Mouse (Mus musculus): ENCODE measurements around the gene Rrp8.

The Rrp8 gene

GRCm38 (mm10) chr7:105736911-105737521 is at the start of gene Rrp8:
Gene Rrp8, minus strand, starts transcription at chr7:105737385.
- DNase-seq (ENCODE audit: low read depth, low spot score): peak; percentile 30

GRCm38 (mm10) chr7:105786506-105787284 is 49.5 kb upstream of the Rrp8 start:
- no peak for DNase-seq (ENCODE audit: low read depth, low spot score)

DNA sequence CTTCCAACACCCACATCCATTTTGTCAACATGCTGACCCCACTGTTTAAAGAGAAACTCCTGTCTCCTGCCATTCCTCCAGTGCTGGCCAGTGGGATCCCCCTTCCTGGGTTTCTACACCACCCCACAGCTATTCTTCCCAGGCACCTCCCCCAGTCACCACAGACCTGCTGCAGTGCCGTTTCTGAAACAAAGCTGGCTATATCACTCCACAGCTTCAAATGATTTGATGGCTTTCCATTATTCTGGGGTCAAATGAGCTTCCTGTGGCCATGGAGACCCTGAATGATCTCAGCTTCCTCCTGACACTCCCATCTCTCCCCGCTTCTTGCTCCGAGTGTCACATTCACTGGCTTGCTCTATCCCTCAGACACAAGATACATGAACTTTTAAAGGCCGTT is 47.4 kb upstream of the Rrp8 start:
- no peak for DNase-seq (ENCODE audit: low read depth, low spot score)

GRCm38 (mm10) chr7:105783861-105784260 is 46.7 kb upstream of the Rrp8 start:
- no peak for DNase-seq (ENCODE audit: low read depth, low spot score)

DNA sequence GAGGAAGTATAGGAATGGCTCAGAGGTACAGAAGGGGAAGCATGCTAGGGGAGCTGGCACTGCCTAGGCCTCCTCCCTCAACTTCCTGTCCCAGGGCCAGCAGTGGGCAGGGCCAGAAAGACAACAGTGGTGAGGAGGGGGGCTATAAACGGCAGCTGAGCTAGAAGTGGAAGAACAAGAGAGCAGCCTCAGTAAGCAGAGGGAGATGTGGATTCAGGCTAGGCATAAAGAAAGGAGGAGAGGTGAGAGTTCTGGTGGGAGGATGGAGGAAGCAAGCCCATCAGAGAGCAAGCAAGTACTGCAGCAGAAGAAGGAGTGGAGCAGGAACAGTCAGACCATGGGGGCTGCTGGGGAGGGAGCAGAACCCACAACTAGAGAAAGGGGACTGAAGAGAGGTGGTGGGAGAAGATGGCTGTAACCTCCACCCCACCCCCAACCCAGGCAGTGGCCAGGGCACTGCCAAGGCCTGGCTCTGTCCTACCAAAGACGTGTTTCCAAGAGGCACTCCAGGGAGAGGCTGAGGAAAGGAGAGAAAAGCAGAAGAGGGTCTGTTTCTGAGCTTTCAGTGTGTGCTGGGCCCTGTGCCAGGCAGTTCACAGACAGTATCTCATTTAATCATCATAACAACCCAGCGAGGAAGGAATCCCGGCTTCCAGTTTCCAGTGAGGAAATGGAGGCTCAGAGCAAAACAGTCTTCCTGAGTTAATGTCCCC is 41.5 kb upstream of the Rrp8 start:
- DNase-seq (ENCODE audit: low read depth, low spot score): no peak

DNA sequence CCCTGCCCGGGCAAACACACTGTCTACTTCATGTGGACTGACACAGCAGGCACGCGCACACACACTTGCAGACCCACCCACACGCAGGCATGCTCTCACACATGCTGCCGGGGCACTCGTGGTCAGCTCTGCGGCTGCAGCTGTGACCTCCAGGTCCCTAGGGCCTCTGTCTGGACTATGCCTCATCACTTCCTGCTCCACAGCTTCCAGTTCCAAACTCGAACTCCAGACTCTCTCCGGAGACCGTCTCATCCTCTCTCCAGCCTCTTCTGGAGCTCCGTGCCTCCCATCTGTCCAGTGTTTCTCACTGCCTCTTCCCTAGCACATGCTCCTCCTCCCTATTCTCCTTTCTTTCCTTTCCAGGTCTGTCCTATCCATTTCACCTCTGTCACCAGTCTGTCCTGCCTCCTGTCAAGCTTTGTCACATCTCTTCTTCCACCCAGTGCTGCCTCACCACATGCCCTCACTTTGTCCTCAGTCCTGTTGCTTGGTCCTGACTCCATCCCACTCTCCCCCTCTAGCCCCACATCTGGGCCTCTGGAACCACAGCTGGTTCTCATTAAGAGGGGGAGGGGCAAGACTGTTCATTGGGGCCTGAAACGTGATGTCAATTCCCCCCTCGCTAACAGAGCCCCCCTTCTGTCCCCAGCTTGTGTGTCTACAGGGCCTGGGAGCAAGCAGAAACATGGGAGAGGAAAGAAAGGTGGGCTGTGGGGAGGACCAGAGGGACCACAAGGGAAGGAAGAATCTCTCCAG is 40.8 kb upstream of the Rrp8 start:
- no peak for DNase-seq (ENCODE audit: low read depth, low spot score)

DNA sequence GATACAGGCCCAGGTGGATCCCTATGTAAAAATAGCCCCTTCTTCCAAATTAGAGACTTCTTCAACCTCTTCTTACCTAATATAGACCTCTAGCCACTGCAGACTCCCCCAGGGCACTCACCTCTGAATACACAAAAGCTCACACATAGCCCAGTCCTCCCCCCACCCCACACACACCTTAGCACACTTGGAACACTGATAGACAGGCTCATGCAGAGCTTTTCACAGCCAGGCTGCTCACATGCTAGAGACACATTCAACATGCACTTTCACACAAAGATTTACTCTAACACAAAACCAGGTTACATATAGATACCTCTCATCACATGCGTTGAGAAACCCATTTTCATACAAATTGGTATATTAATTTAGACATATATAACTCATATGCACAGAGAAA is 40.1 kb upstream of the Rrp8 start:
- DNase-seq (ENCODE audit: low read depth, low spot score): no peak

GRCm38 (mm10) chr7:105776026-105776425 is 38.8 kb upstream of the Rrp8 start:
- no peak for DNase-seq (ENCODE audit: low read depth, low spot score)

GRCm38 (mm10) chr7:105774661-105775060 is 37.5 kb upstream of the Rrp8 start:
- DNase-seq (ENCODE audit: low read depth, low spot score): no peak

GRCm38 (mm10) chr7:105773041-105773440 is 35.9 kb upstream of the Rrp8 start:
- DNase-seq (ENCODE audit: low read depth, low spot score): no peak

DNA sequence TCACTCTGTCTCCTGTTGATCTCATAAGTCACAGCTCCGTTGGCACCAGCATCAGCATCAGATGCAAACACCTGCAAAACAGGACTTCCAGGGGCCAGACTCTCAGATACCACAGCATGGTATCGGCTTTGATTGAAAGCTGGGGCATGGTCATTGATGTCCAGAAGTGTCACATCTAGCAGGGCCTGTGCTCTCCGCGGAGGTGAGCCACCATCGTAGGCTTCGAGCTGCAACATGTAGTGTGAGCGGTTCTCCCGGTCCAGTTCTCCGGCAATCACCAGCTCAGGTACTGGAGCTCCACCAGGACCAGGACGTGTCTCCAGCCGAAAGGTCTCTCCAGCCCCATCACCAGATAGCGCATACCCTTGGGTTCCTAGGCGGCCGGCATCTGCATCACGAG is 35.1 kb upstream of the Rrp8 start:
- DNase-seq (ENCODE audit: low read depth, low spot score): no peak

GRCm38 (mm10) chr7:105769959-105770358 is 32.8 kb upstream of the Rrp8 start:
- no peak for DNase-seq (ENCODE audit: low read depth, low spot score)

- no peak for DNase-seq (ENCODE audit: low read depth, low spot score)
These were observed 30.6 kb upstream of the Rrp8 start for GRCm38 (mm10) chr7:105767729-105768165.

DNA sequence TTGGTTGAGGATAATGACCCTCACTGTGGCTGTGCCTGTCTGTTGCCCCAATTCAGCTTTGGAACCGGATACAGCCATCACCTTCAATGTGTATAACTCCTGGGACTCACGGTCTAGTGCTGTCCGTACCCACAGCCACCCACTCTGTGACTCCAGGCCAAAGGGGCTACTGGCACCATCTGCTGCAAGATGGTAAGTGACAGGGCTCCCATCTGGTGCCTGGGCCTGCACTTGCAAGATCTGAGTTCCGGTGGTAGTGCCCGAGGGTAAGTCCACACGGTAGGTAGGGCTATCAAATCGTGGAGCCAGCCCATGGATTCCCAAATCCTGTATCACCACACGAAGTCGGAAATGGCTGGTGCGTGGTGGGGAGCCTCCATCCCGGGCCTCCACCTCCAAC is 27.1 kb upstream of the Rrp8 start:
- DNase-seq (ENCODE audit: low read depth, low spot score): no peak

- DNase-seq (ENCODE audit: low read depth, low spot score): peak; percentile 48
These were observed 25.5 kb upstream of the Rrp8 start for GRCm38 (mm10) chr7:105762517-105763270.

DNA sequence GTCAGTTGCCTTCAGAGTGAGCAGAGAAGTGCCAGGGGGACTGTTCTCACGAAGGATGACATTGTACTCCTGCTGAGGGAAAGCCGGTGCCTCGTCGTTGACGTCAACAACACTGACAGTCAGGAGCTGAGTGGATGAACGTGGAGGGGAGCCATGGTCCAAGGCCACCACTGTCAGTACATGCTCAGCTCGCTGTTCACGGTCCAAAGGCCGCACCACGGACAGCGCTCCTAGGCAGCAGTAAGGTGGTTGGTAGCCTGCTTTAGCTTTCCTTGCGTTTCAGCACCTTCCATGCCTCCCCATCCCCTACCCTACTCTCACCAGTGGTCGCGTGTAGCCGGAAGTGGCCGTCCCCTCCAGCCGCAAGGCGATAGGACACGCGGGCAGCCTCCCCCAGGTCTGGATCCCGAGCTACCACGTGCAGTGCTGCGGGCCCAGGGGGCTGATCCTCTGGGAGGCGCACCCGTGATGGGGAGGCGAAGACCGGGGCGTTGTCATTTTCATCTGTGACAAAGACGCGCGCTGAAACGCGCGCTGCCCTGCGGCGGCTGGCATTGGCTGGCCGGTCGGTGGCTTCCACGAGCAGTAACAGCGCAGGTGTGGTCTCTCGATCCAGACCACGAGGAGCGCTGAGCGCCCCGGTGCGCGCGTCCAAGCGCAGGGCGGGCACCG is 24.8 kb upstream of the Rrp8 start:
- peak; percentile 72 for DNase-seq (ENCODE audit: low read depth, low spot score)

- DNase-seq (ENCODE audit: low read depth, low spot score): no peak
These were observed 16.1 kb upstream of the Rrp8 start for GRCm38 (mm10) chr7:105753281-105753680.

DNA sequence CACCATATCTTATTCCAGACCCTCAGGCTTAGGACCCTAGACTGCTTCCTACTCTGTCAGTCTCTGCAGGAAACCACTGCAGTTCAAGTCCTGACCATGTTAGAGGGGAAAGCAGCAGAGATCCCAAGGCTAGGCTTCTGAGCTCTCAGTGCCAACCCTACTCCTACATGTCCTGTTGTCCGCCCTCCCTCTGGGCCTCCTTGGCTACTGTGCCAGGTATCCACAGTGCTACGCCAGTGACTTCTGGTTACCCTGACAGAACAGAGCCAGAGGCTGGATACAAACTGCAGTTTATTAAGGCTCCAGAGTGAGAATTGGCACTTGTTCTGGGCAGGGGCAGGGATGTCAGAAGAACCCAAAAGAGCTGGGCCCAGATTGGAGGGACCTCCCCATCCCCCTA is 15.5 kb upstream of the Rrp8 start:
- DNase-seq (ENCODE audit: low read depth, low spot score): no peak

GRCm38 (mm10) chr7:105751491-105752433 is 14.6 kb upstream of the Rrp8 start, which contains the start of gene Tpp1:
Gene Tpp1, minus strand, starts transcription at chr7:105752235.
- DNase-seq (ENCODE audit: low read depth, low spot score): peak; percentile 95

Measured in ZHBTc4 (cell line).